Mouse (Mus musculus): ENCODE measurements around the gene Ccl7. TPM values are rescaled to one million over a fixed set of nuclear protein-coding genes. Genes with fewer than 3 reads are reported as not detected.

Ccl7 gene
- polyA plus RNA-seq (2014; fragmentation: Nextera tagmentation; extraction: Ambion mirVana), result 0.60 and 0.73 TPM in 2 replicates

GRCm38 (mm10) chr11:82045471-82045870 lies at the start of gene Ccl7:
Ccl7 (plus strand) TSS chr11:82045712.
- H3K4me2 ChIP-seq (ENCODE audit: low read depth), result no peak within 1 kb of the TSS
- no peaks in the 10 kb centered on the region for H3K4me1 ChIP-seq (ENCODE audit: control insufficient read depth, insufficient read depth, low read length)
- no peak for ATAC-seq (ENCODE audit: insufficient read depth, low FRiP score, low TSS enrichment)
- H3K27ac ChIP-seq (ENCODE audit: low read depth, low read length), result no peak within 1 kb of the TSS
- no peaks in the 10 kb centered on the region for H3K9me3 ChIP-seq (ENCODE audit: control insufficient read depth, low read length)
- H3K9ac ChIP-seq (ENCODE audit: low read length), result no peak within 1 kb of the TSS
- no peaks in the 10 kb centered on the region for H3K36me3 ChIP-seq (ENCODE audit: control insufficient read depth, insufficient read depth, low read length)
- 82% methylated on average over 3 of the region's 3 CpGs for WGBS
- no peak within 1 kb of the TSS for H3K4me3 ChIP-seq (ENCODE audit: low read depth, low read length)
- DNase-seq (ENCODE audit: low spot score), result no peak
- H3K27me3 ChIP-seq (ENCODE audit: control insufficient read depth, insufficient read depth, low read length), result no peaks in the 10 kb centered on the region

- no peaks in the 10 kb centered on the region for H3K4me1 ChIP-seq (ENCODE audit: control insufficient read depth, insufficient read depth, low read length)
- no peak overlapping the region for H3K27ac ChIP-seq (ENCODE audit: low read depth, low read length)
- H3K36me3 ChIP-seq (ENCODE audit: control insufficient read depth, insufficient read depth, low read length), result no peaks in the 10 kb centered on the region
- no peak overlapping the region for H3K9ac ChIP-seq (ENCODE audit: low read length)
- H3K4me3 ChIP-seq (ENCODE audit: low read depth, low read length), result no peak overlapping the region
- H3K4me2 ChIP-seq (ENCODE audit: low read depth), result no peak overlapping the region
- no peaks in the 10 kb centered on the region for H3K27me3 ChIP-seq (ENCODE audit: control insufficient read depth, insufficient read depth, low read length)
- WGBS, result 64% methylated on average over 10 of the region's 10 CpGs
- peak; percentile 86 for DNase-seq (ENCODE audit: low spot score)
- ATAC-seq (ENCODE audit: insufficient read depth, low FRiP score, low TSS enrichment), result no peak
- H3K9me3 ChIP-seq (ENCODE audit: control insufficient read depth, low read length), result no peaks in the 10 kb centered on the region
Measured at GRCm38 (mm10) chr11:81996172-81996841, 49.2 kb upstream of the Ccl7 start.

GRCm38 (mm10) chr11:81997085-81997484 lies 48.4 kb upstream of the Ccl7 start:
- no peak overlapping the region for H3K4me3 ChIP-seq (ENCODE audit: low read depth, low read length)
- no peak overlapping the region for H3K27ac ChIP-seq (ENCODE audit: low read depth, low read length)
- H3K27me3 ChIP-seq (ENCODE audit: control insufficient read depth, insufficient read depth, low read length), result no peaks in the 10 kb centered on the region
- H3K4me2 ChIP-seq (ENCODE audit: low read depth), result no peak overlapping the region
- no peak overlapping the region for H3K9ac ChIP-seq (ENCODE audit: low read length)
- no peaks in the 10 kb centered on the region for H3K4me1 ChIP-seq (ENCODE audit: control insufficient read depth, insufficient read depth, low read length)
- DNase-seq (ENCODE audit: low spot score), result no peak
- H3K36me3 ChIP-seq (ENCODE audit: control insufficient read depth, insufficient read depth, low read length), result no peaks in the 10 kb centered on the region
- H3K9me3 ChIP-seq (ENCODE audit: control insufficient read depth, low read length), result no peaks in the 10 kb centered on the region
- 84% methylated on average over 5 of the region's 5 CpGs for WGBS
- no peak for ATAC-seq (ENCODE audit: insufficient read depth, low FRiP score, low TSS enrichment)

DNA sequence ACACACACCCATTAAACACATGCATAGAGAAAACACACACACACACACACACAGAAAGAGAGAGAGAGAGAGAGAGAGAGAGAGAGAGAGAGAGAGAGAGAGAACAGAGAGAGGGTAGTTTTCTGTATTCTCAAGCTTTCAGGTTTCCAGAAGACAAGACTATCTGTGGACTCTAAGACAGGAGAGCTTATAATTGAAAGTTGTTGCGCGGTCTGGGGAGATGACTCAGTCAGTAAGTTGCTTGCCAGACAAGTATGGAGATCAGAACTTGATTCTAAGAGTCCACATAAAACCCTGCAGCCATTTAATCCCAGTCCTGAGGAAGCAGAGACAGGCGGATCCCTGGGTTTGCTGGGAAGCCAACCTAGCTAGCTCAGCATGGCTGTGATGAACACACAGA lies 46.9 kb upstream of the Ccl7 start:
- no peak for ATAC-seq (ENCODE audit: insufficient read depth, low FRiP score, low TSS enrichment)
- Histone ChIP-seq H3K4me3 (ENCODE audit: low read depth, low read length) (no peak overlapping the region), H3K9ac (ENCODE audit: low read length) (no peak overlapping the region), H3K27ac (ENCODE audit: low read depth, low read length) (no peak overlapping the region), H3K4me1 (ENCODE audit: control insufficient read depth, insufficient read depth, low read length) (no peaks in the 10 kb centered on the region), H3K27me3 (ENCODE audit: control insufficient read depth, insufficient read depth, low read length) (no peaks in the 10 kb centered on the region), H3K9me3 (ENCODE audit: control insufficient read depth, low read length) (no peaks in the 10 kb centered on the region), H3K36me3 (ENCODE audit: control insufficient read depth, insufficient read depth, low read length) (no peaks in the 10 kb centered on the region), H3K4me2 (ENCODE audit: low read depth) (no peak overlapping the region)
- DNase-seq (ENCODE audit: low spot score), result no peak
- 94% methylated on average over 3 of the region's 3 CpGs for WGBS

GRCm38 (mm10) chr11:81999469-81999868 lies 46.0 kb upstream of the Ccl7 start:
- H3K27me3 ChIP-seq (ENCODE audit: control insufficient read depth, insufficient read depth, low read length), result no peaks in the 10 kb centered on the region
- 90% methylated on average over 4 of the region's 4 CpGs for WGBS
- no peak for ATAC-seq (ENCODE audit: insufficient read depth, low FRiP score, low TSS enrichment)
- DNase-seq (ENCODE audit: low spot score), result no peak
- H3K4me3 ChIP-seq (ENCODE audit: low read depth, low read length), result no peak overlapping the region
- H3K4me2 ChIP-seq (ENCODE audit: low read depth), result no peak overlapping the region
- no peak overlapping the region for H3K9ac ChIP-seq (ENCODE audit: low read length)
- H3K36me3 ChIP-seq (ENCODE audit: control insufficient read depth, insufficient read depth, low read length), result no peaks in the 10 kb centered on the region
- no peaks in the 10 kb centered on the region for H3K9me3 ChIP-seq (ENCODE audit: control insufficient read depth, low read length)
- no peaks in the 10 kb centered on the region for H3K4me1 ChIP-seq (ENCODE audit: control insufficient read depth, insufficient read depth, low read length)
- no peak overlapping the region for H3K27ac ChIP-seq (ENCODE audit: low read depth, low read length)

GRCm38 (mm10) chr11:82000581-82000980 lies 44.9 kb upstream of the Ccl7 start:
- DNase-seq (ENCODE audit: low spot score) (no peak), ATAC-seq (ENCODE audit: insufficient read depth, low FRiP score, low TSS enrichment) (no peak)
- Histone ChIP-seq H3K9me3 (ENCODE audit: control insufficient read depth, low read length) (no peaks in the 10 kb centered on the region), H3K36me3 (ENCODE audit: control insufficient read depth, insufficient read depth, low read length) (no peaks in the 10 kb centered on the region), H3K9ac (ENCODE audit: low read length) (no peak overlapping the region), H3K4me2 (ENCODE audit: low read depth) (no peak overlapping the region), H3K4me1 (ENCODE audit: control insufficient read depth, insufficient read depth, low read length) (no peaks in the 10 kb centered on the region), H3K27ac (ENCODE audit: low read depth, low read length) (no peak overlapping the region), H3K4me3 (ENCODE audit: low read depth, low read length) (no peak overlapping the region), H3K27me3 (ENCODE audit: control insufficient read depth, insufficient read depth, low read length) (no peaks in the 10 kb centered on the region)
- 57% methylated on average over 5 of the region's 5 CpGs for WGBS

DNA sequence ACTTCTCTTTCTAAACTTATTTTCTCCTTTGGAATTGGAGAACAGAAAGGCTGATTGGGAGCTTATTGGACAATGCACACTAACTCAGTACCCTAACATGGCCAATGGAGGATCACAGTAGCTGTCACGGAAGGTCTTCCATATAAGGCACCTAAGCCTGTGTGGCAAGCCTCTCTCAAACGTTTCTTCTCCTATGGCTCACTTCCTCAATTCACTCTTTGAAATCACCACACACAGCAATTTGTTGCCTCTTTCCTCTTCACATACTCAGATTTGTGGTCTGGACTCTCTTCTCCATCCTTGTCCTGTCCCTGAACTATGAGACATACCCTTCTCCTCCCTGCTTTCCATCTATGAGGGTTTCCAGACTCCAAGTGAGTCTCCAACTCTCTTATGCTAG lies 40.7 kb upstream of the Ccl7 start:
- Histone ChIP-seq H3K36me3 (ENCODE audit: control insufficient read depth, insufficient read depth, low read length) (no peaks in the 10 kb centered on the region), H3K4me2 (ENCODE audit: low read depth) (no peak overlapping the region), H3K27ac (ENCODE audit: low read depth, low read length) (no peak overlapping the region), H3K27me3 (ENCODE audit: control insufficient read depth, insufficient read depth, low read length) (no peaks in the 10 kb centered on the region), H3K9me3 (ENCODE audit: control insufficient read depth, low read length) (no peaks in the 10 kb centered on the region), H3K4me3 (ENCODE audit: low read depth, low read length) (no peak overlapping the region), H3K9ac (ENCODE audit: low read length) (no peak overlapping the region), H3K4me1 (ENCODE audit: control insufficient read depth, insufficient read depth, low read length) (no peaks in the 10 kb centered on the region)
- no peak for DNase-seq (ENCODE audit: low spot score)
- ATAC-seq (ENCODE audit: insufficient read depth, low FRiP score, low TSS enrichment), result no peak
- WGBS, result 70% methylated on average over 2 of the region's 2 CpGs

DNA sequence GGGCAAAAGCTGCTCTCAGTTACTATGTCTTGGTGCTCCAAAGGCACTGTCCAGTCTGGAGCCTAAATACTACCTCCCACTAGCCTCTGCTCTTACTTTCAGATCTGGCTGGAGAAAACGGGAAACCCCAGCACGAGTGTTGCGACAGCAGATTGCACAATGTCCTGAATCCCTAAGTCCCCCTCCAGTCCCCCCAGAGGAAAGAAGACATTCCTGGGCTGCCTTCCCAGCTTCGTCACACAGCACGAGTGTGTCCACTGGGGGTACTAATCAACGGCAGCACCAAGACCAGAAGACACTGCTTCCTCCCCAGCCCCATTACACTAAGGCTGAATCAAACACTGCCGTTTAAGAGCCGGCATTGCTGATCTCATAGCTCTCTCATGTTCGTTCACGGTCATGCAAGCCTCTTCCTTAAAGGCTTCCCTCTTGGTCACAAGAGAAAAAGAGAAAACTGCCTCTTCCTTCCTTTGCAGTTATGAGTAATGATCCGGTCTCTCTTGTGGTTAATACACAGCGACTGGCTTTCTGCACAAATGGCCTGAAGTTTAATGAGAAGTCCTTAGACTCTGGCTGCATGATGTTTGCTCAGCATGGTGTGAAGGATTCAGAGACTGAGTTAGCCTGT lies 38.6 kb upstream of the Ccl7 start:
- ATAC-seq (ENCODE audit: insufficient read depth, low FRiP score, low TSS enrichment) (no peak), DNase-seq (ENCODE audit: low spot score) (no peak)
- Histone ChIP-seq H3K36me3 (ENCODE audit: control insufficient read depth, insufficient read depth, low read length) (no peaks in the 10 kb centered on the region), H3K27me3 (ENCODE audit: control insufficient read depth, insufficient read depth, low read length) (no peaks in the 10 kb centered on the region), H3K4me2 (ENCODE audit: low read depth) (no peak overlapping the region), H3K9me3 (ENCODE audit: control insufficient read depth, low read length) (no peaks in the 10 kb centered on the region), H3K27ac (ENCODE audit: low read depth, low read length) (no peak overlapping the region), H3K4me3 (ENCODE audit: low read depth, low read length) (no peak overlapping the region), H3K4me1 (ENCODE audit: control insufficient read depth, insufficient read depth, low read length) (no peaks in the 10 kb centered on the region), H3K9ac (ENCODE audit: low read length) (no peak overlapping the region)
- 74% methylated on average over 12 of the region's 12 CpGs for WGBS

DNA sequence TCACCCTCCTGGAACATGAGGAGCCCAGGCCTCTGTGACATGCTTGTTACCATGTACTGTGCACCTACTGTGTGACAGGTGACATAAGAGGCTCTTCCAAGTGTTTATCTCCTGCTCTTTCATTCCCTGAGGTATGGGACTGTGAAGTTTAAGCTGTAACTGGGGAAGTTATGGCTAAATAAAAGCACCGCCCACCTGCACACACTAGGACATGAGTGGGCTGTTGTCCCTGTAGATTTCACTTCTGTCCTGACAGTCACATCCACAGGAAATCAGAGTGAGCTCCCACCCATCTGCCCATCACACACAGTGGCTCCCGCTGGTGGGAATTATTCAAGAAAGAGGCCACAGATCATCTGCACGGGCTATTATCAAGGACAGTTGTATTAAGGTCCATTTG lies 35.4 kb upstream of the Ccl7 start:
- ATAC-seq (ENCODE audit: insufficient read depth, low FRiP score, low TSS enrichment), result no peak
- H3K36me3 ChIP-seq (ENCODE audit: control insufficient read depth, insufficient read depth, low read length), result no peaks in the 10 kb centered on the region
- no peaks in the 10 kb centered on the region for H3K27me3 ChIP-seq (ENCODE audit: control insufficient read depth, insufficient read depth, low read length)
- H3K9ac ChIP-seq (ENCODE audit: low read length), result no peak overlapping the region
- H3K4me1 ChIP-seq (ENCODE audit: control insufficient read depth, insufficient read depth, low read length), result no peaks in the 10 kb centered on the region
- H3K9me3 ChIP-seq (ENCODE audit: control insufficient read depth, low read length), result no peaks in the 10 kb centered on the region
- no peak overlapping the region for H3K4me3 ChIP-seq (ENCODE audit: low read depth, low read length)
- DNase-seq (ENCODE audit: low spot score), result no peak
- no peak overlapping the region for H3K27ac ChIP-seq (ENCODE audit: low read depth, low read length)
- WGBS, result 94% methylated on average over 3 of the region's 3 CpGs
- no peak overlapping the region for H3K4me2 ChIP-seq (ENCODE audit: low read depth)

Measured in neural tube, embryonic 11.5 days (tissue).